Mouse (Mus musculus) adipose tissue, adult 10 weeks (tissue): Measurements from ENCODE around the gene Csnk1d. TPM values are rescaled to one million over a fixed set of nuclear protein-coding genes. Genes with fewer than 3 reads are reported as not detected.

Experiments used
- polyA plus RNA-seq: library from polyadenylated mRNA; stranded (reverse); fragments of 350-450 nt; fragmentation: Illumina TruSeq; extraction: RNeasy Lipid Tissue Mini Kit (QIAGEN cat#74804); gene quantifications from one replicate; pipeline ENCODE4 v1.2.3, GENCODE M21; 2014; ENCODE audit warnings: low read depth, low replicate concordance

The Csnk1d gene
- 91.1 TPM for polyA plus RNA-seq

DNA sequence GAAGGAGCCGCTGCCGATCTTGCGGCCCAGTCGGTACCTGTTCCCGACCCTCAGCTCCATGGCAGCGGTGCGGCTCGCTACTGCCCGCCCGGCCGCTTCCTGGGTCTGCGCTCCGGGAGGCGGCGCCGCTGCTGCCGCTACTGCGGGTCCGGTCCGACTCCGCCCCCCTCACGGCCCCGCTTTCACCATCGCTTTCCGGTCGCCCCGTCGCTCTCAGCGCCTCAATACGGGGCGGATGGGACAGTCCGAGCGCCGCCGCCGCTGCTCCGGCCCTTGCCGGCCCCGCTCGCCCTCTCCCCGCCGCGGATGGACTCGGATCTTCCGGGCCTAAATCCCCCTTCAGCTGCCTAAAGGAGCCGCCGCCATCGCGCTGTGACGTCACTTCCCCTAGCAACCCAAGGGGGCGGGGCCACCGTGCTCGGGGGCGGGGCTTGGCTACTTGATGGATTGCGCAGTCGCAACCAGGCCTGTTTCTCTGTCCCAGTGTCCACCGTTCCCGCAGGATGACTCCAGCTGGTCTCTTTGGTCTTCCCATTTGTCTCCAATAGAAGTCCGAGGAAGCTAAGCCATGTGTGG is at the start of gene Csnk1d:
Gene Csnk1d, minus strand, starts transcription at position 380 of the 576 bp plus-strand sequence.

DNA sequence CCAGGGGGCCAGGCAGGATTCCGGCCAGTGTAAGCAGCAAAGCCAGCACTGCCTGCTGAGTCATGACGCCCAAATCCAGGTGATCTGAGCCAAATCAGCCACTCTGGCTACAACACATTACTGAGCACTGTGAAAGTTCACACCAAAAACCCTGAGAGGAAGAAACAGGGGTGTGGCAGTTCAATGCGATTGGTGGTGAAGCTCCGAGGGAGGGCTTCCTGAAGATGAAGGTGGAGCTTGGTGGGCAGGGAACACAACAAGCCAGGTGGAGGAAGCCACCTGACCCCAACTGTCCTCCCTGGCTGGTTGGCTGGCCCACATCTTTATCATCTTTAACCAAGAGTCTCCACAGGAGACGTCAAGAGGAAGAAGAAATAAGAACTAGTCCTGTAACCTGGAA is 48.2 kb upstream of the Csnk1d start, which contains the start of gene Cd7:
Gene Cd7, minus strand, starts transcription at position 117 of the 400 bp plus-strand sequence.

GRCm38 (mm10) chr11:120948328-120948727 is 42.8 kb downstream of the Csnk1d start, which contains the start of gene Slc16a3:
TSS of gene Slc16a3 (plus strand) at chr11:120948480.

GRCm38 (mm10) chr11:120932564-120933398 is 58.3 kb downstream of the Csnk1d start, which contains the start of gene Ccdc57:
TSS of gene Ccdc57 (minus strand) at chr11:120932872.

Other genes with a start within 250 kb of the Csnk1d start
- 114 TPM for gene Hmga1b, start 228.5 kb downstream of the Csnk1d start, polyA plus RNA-seq
- gene Rfng, start 207.1 kb downstream of the Csnk1d start, polyA plus RNA-seq: 25.6 TPM
- gene Gps1, start 207.1 kb downstream of the Csnk1d start, polyA plus RNA-seq: 114 TPM
- 30.9 TPM for gene Dus1l, start 194.9 kb downstream of the Csnk1d start, polyA plus RNA-seq
- gene Fasn, start 166.8 kb downstream of the Csnk1d start, polyA plus RNA-seq: 426 TPM
- 12.8 TPM for gene Ccdc57, start 58.5 kb downstream of the Csnk1d start, polyA plus RNA-seq
- 10.3 TPM for gene Slc16a3, start 42.9 kb downstream of the Csnk1d start, polyA plus RNA-seq
- gene Cd7, start 48.1 kb upstream of the Csnk1d start, polyA plus RNA-seq: 1.7 TPM
- 6.3 TPM for gene Sectm1b, start 72.2 kb upstream of the Csnk1d start, polyA plus RNA-seq
- gene Sectm1a, start 89.9 kb upstream of the Csnk1d start, polyA plus RNA-seq: 3.5 TPM
- 0.38 TPM for gene Tex19.2, start 127.3 kb upstream of the Csnk1d start, polyA plus RNA-seq
- not detected for gene Tex19.1, start 154.8 kb upstream of the Csnk1d start, polyA plus RNA-seq
- not detected for gene Uts2r, start 168.9 kb upstream of the Csnk1d start, polyA plus RNA-seq
- 23.5 TPM for gene Hexdc, start 213.1 kb upstream of the Csnk1d start, polyA plus RNA-seq
- 35.1 TPM for gene Ogfod3, start 213.4 kb upstream of the Csnk1d start, polyA plus RNA-seq
- 34.5 TPM for gene Cybc1, start 238.0 kb upstream of the Csnk1d start, polyA plus RNA-seq
- gene Narf, start 245.9 kb upstream of the Csnk1d start, polyA plus RNA-seq: 16.1 TPM